Mouse (Mus musculus) layer of hippocampus, adult 6 months (tissue): ENCODE results near the gene Tbx5. TPM values are rescaled to one million over a fixed set of nuclear protein-coding genes. Genes with fewer than 3 reads are reported as not detected.

Source experiments
- long read RNA-seq, 2 experiments: library from polyadenylated mRNA; unstranded; transcript quantifications; one replicate each; pipeline ENCODE4 v2.0.0; 2019 to 2020
- polyA plus RNA-seq: library from polyadenylated mRNA; unstranded; fragments of <200 nt; fragmentation: Nextera tagmentation; gene quantifications from 2 replicates; pipeline ENCODE4 v1.2.3, GENCODE M21; 2021

Tbx5 gene
- not detected in 2 replicates for polyA plus RNA-seq
- long read RNA-seq, experiment 1 = 0 reads
- long read RNA-seq, experiment 2 = 0 reads

DNA sequence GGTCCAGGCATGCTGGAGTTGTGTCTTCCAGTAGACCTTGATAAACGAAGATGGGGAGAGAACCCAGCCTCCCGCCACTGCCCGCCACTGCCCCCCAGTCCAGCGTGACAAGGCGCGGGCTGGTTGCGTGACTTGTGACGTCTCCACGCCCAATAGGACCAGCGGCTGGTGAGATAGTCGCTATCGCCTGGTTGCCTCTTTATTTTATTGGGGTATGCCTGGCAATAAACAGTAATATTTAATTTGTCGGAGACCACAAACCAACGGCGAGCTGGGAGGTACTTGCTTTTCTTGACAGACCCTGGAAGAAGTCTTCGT, at the start of gene Tbx5:
Gene Tbx5, plus strand, starts transcription at position 190 of the 318 bp plus-strand sequence.

Other genes starting within 250 kb of the Tbx5 start
- gene Tbx3, start 162.0 kb upstream of the Tbx5 start, polyA plus RNA-seq = 0.92 and 1.8 TPM in 2 replicates